Mouse (Mus musculus): Measurements from ENCODE around the gene Lmnb2. TPM values are rescaled to one million over a fixed set of nuclear protein-coding genes. Genes with fewer than 3 reads are reported as not detected.

The Lmnb2 gene
- total RNA-seq, 2 experiments from 2014 or later, result 20.8 to 21.9 TPM

DNA sequence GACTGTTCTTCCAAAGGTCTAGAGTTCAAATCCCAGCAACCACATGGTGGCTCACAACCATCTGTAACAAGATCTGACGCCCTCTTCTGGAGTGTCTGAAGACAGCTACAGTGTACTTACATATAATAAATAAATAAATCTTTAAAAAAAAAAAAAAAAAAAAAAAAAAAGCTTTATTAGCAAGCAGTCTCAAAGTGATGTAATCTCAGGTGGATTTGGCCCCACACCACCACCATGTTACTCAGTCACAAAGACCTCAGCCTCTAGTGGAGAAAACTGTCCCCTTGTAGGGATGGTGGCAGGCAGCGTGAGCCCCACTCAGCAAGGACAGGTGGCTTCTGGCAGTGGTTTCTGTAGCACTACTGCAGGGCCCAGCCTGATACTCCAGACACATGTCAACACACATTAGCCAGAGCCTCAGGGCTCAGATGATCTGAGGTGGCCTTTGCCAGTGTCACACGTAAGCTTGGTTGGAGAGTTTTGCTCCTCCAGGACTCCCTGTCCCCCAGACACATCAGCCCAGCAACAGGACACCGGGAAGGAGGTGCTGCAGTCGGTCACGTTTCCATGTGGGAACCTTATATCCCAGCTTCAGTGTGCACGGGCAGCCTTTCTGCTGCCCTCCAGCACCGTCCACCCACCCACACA is 4.6 kb downstream of the Lmnb2 start:
- no peak overlapping the region for H3K4me3 ChIP-seq
- no peak overlapping the region for H3K27ac ChIP-seq
- DNase-seq (ENCODE audit: low spot score in 2 of 2), result no peak
- TF ChIP-seq CTCF (conservative IDR thresholded peaks at IDR 0.05), result no peak

DNA sequence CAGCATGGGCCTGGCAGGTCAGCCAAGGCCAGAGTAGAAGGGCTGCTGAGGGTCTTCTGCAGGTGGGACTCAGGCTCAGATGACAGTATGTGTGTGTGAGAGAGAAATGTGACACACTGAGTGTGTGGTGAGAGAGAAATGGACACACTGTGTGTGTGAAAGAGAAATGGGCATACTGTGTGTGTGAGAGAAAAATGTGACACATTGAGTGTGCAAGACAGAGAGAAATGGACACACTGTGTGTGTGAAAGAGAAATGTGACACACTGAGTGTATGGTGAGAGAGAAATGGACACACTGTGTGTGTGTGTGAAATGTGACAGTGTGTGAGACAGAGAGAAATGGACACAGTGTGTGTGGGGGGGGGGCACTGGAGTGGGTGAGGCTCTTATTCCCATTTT is 6.2 kb downstream of the Lmnb2 start:
- DNase-seq (ENCODE audit: low spot score in 2 of 2), result no peak
- no peak overlapping the region for H3K27ac ChIP-seq
- TF ChIP-seq CTCF (conservative IDR thresholded peaks at IDR 0.05), result no peak
- no peak overlapping the region for H3K4me3 ChIP-seq

DNA sequence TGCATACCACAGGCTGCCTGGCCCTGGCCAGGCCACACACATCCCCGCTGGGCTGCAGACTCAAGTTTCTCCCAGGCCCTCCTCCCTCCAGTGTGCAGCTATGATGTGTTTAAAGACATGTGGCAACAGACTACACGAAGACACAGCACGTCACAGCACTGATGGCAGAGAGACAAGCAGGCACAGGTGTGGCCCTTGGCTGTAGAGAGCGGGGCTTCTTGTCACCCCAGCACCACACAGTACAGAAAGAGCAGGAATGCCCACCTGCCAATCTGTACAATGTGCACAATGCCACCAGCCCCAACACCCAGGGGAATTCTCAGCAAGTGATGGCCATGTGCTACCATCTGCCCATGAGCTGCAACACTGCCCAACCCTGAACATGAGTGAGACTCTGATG is 6.7 kb downstream of the Lmnb2 start:
- DNase-seq (ENCODE audit: low spot score in 2 of 2), result no peak
- Histone ChIP-seq H3K4me3 (no peak overlapping the region), H3K27ac (no peak overlapping the region)
- no peak for TF ChIP-seq CTCF (conservative IDR thresholded peaks at IDR 0.05)

DNA sequence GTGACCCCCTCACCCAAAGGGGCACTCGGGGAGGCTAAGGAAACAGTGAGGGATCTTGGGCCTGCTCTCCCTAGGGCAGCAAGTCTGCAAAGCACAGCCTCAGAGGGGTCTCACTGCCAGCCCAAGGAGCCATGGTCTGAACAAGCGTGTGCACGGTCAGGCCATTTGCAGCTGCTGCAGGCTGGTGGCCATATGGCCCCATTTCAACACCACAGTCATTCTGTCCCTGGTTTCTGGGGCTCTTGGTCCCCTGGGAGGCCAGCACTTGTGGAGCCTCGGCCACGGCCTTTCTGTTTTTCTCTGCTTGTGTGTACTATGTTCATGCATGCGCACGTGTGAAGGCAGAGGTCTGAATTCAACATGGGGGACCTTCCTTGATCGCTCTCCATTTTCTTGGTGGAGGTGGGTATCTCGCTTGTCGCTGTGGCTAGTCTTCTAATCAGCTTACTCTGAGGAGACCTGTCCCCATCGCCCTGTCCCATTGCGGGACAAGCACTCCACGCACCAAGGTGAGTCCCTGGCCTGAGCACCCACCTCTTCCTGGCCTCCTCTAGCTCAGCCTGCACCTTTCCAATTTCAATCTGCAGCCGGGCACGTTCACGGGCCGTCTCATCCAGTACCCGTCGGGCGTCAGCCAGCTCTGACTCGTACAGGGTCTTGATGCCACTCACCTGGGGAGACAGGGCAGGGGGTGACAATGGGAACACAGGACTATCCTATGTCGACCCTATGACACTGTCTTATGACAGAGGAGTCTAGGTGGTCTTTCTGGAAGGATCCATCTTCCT is 8.5 kb downstream of the Lmnb2 start:
- Histone ChIP-seq H3K4me3 (no peak overlapping the region), H3K27ac (no peak overlapping the region)
- no peak for DNase-seq (ENCODE audit: low spot score in 2 of 2)
- no peak for TF ChIP-seq CTCF (conservative IDR thresholded peaks at IDR 0.05)

DNA sequence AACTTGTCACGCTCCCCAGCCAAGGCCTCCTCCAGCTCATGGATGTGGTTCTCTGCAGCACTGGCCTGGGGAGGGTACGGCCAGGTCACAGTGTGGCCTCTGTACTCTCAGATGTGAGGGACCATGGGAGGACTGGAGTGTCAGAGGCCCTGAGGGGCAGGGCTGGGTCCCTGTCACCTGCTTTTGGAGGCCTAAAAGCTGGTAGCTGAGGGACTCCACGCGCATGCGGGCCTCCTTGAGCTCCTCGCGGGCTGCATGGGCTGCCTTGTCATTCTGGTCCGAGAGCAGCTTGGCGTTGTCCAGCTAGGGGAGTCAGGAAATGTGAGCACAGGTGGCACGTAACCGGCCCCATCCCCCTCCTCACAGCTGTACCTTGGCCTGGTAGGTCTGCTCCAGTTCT is 13.3 kb downstream of the Lmnb2 start:
- Histone ChIP-seq H3K4me3 (no peak overlapping the region), H3K27ac (no peak overlapping the region)
- no peak for TF ChIP-seq CTCF (conservative IDR thresholded peaks at IDR 0.05)
- DNase-seq (ENCODE audit: low spot score in 2 of 2), result no peak

DNA sequence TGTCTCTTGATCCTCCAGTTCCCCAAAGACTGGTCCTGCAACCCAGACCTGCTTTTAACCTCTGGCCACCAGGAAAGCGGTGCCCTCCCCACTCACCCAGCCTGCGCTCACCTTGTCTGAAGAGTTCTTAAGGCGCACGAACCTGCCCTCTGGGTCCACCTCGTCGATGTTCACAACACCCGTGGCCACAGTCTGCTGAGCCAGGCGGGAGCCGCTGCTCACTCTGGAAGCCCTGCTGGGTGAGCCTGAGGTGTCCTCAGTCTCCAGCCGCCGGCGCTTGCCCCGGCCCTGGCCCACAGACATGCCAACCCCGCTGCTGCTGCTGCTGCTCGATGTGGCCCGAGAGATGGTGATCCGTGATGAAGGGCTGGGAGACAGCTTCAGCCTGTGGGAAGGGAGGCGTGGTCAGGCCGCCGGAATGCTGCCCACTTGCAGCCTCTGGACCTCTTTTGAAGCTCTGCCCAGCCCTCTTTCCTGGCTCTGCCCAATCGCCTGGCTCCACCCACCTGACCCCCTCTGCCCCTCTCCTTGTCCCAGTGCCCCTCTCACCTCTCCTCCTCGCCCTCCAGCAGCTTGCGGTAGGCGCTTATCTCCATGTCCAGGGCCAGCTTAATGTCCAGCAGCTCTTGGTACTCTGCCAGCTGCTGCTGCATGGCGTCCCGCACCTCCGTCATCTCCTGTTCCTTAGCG is 13.9 kb downstream of the Lmnb2 start:
- no peak overlapping the region for H3K27ac ChIP-seq
- no peak overlapping the region for H3K4me3 ChIP-seq
- DNase-seq (ENCODE audit: low spot score in 2 of 2), result no peak
- TF ChIP-seq CTCF (conservative IDR thresholded peaks at IDR 0.05), result no peak

DNA sequence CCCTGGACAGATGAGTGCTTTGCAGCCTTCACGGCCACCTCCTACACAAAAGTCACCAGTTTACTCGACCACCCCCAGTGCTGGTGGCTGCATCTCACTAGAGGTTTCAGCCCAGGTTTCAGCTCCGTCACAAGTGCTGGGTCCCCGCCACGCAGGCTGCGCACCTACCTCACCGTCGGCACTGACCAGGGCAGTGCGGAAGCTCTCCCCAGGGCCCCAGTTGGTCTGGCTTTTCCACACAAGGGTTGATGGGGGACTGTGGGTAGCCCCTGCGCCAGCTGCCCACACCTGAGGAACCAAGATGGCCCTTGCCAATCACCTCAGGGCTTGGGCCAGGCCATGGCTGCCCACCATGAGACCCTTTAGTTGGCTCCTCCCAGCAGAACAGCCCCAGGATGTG is 14.8 kb downstream of the Lmnb2 start:
- TF ChIP-seq CTCF (conservative IDR thresholded peaks at IDR 0.05), result no peak
- Histone ChIP-seq H3K27ac (no peak overlapping the region), H3K4me3 (no peak overlapping the region)
- no peak for DNase-seq (ENCODE audit: low spot score in 2 of 2)

DNA sequence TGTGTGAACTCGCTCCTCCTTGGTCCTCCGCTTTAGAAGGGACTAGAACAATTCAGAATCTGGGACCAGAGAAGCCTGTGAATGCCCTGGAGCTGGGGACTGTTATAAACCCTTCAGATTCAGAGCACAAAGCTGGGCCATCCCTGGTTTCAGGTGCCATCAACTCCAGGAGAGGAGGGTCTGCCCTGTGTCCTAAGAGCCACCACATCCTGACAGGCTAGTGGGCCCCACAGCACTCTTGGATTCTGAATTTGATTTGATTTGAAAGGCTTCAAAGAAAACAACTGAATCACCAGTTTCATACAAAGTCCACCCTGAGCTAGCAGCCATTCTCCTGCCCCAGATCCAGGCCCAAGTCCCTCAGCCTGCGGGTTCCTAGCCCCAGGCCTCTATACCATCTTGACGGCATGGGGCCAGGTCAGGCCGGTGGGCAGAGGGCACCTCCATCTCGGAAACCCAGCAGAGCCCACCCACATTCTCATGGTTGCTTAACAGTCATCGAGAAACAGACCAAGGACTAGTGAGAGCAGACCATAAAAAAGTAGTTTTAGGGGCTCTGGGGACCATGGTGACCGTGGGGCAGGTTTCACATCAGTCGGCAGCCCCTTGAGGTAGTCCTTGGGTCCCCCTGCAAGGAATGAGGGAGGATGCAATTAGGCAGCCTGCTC is 15.6 kb downstream of the Lmnb2 start:
- no peak overlapping the region for H3K4me3 ChIP-seq
- no peak overlapping the region for H3K27ac ChIP-seq
- no peak for DNase-seq (ENCODE audit: low spot score in 2 of 2)
- no peak for TF ChIP-seq CTCF (conservative IDR thresholded peaks at IDR 0.05)

DNA sequence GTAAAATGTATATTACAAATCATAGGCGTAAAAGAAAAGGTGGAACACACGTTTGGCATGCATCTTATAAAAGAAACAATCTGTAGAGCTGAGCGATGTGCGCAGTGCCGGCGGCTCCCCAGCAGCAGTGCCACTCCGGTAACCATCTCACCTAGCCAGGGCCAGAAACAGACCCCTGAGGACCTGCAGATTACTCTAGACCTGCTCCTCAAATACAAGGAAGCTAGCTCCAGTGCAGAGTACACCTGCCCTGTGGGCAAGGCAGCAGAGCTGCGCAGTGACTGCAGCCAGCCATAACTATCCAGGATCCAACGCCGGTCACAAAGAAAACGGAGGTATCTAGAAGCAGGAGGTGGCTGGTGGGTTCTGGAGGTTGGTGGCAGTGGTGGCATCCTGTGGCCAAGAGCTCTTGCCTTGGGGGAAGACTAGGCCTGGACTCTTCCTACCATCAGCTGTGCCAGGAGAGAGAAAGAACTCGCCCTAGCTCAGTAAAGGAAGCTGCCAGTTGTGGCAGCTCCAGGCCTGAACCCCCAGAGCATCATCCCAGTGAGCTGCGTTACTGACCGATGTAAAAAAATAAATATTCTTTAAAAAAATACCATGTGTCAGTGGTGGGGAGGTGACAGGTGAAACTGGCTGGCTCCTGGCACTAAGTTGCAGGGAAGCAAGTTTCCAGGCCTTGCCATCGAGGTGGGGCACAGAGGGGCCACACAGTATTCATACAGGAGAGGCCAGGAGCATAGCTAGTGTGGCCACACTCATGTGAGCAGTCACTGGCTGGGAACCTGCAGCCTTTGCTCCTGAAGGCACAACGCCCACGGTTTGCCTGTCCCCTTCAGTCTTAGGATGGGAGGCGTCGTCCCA is 16.4 kb downstream of the Lmnb2 start:
- DNase-seq (ENCODE audit: low spot score in 2 of 2), result no peak
- Histone ChIP-seq H3K27ac (peak overlapping the region; percentile 82), H3K4me3 (peak overlapping the region; percentile 48)
- no peak for TF ChIP-seq CTCF (conservative IDR thresholded peaks at IDR 0.05)

DNA sequence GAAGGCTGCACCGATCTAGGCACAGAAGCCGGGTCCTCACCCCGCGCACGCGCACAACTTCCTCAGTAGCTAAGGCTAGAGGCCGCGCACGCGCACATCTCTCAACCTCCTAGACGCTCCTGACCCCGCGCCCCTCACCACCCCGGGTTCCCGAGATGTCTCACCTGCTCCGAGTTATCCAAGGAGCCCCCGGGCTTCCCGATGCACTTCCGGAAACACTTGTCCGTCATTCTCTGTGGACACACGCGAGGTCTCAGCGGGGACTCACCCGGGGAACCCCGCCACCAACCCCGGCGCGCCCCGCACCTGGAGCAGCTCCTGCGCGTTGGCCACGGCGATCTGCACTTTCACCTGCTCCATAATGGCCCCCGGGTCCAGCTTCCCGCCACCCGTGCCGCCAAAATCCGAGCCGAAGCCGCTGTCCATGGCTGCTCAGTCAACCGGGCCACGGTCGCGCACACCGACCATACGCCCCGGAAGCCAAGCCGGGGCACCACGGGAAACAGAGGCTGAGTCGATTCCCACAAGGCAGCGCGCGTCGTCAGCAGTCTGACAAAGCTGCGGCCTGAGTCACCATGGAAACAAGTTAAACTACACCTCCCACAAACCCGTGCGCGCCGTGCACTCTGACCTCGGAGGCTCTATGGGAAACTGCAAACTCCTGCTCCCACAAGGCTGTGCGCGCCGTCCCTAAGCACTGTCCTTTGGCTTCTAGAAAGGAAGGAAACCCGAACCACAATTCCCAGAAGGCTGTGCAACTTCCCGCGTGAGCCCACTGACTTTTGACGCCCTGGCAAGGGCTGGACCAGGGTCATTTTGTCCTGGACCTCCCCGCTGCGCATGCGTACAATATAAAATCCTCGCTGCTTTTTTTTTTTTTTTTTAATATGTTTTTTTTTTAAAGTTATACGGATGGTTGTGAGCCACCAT is 17.5 kb downstream of the Lmnb2 start, which contains the start of gene Timm13:
Timm13 (minus strand) TSS at position 652 of the 930 bp plus-strand sequence.
- no peak for TF ChIP-seq CTCF (conservative IDR thresholded peaks at IDR 0.05)
- Histone ChIP-seq H3K27ac (peak within 1 kb of the TSS; percentile 97), H3K4me3 (peak within 1 kb of the TSS; percentile 94)
- DNase-seq (ENCODE audit: low spot score in 2 of 2), result peak; percentile 98 to 99
